Mouse (Mus musculus) T-cell, adult 66 days (primary cell): ENCODE results near the gene Lrcol1. TPM values are rescaled to one million over a fixed set of nuclear protein-coding genes. Genes with fewer than 3 reads are reported as not detected.

Experiments
- total RNA-seq, 2 experiments: library from RNA; stranded (reverse); gene quantifications; 3 replicates in 1 of 2; 4 replicates in 1 of 2; pipeline ENCODE4 v1.2.4; 2023

Lrcol1 gene
- not detected for total RNA-seq

GRCm38 (mm10) chr5:110344524-110344923 lies at the start of gene Lrcol1:
TSS of gene Lrcol1 (plus strand) at chr5:110344730.

DNA sequence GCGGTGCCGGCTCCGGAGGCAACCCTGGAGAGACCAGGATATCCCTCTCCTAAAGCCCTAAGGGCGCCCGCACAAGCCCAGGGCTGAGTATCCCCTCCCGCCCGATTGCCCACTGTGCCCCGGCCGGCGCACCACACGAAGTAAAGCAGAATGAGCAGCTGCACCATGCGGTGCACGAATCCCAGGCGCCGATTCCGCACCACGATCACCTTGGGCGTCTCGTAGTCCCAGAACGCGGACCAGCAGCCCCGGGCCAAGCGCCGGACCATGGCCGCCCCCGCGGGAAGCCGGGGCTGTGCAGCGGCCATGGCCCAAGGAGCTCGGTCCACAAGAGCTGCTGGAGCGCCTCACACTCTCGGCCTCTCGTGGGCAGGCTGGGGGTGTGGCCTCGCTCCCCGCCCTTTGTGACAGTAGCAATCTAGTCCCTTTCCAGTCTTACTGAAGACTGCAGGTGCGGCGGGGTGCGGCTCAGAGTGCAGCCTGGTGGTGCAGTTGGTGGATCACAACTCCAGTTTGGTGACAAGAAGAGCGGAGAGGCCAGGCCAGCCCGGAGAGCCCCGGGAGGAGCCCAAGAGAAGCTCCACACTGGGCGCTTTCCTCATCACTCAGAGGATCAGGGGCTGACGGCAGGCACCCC lies 1.8 kb upstream of the Lrcol1 start, which contains the start of gene P2rx2:
Gene P2rx2, minus strand, starts transcription at position 565 of the 637 bp plus-strand sequence.

Other genes with a start within 250 kb of the Lrcol1 start
- 1 to 10 TPM in 1 of 2 experiments, under 1 TPM in 1; 0.67 to 1.0 TPM for gene Plcxd1, start 244.8 kb upstream of the Lrcol1 start, total RNA-seq
- 100 to 1,000 TPM; 116 to 142 TPM for gene Gtpbp6, start 236.5 kb upstream of the Lrcol1 start, total RNA-seq
- 1 to 10 TPM; 7.4 to 9.2 TPM for gene Zfp605, start 234.6 kb upstream of the Lrcol1 start, total RNA-seq
- gene Chfr, start 208.9 kb upstream of the Lrcol1 start, total RNA-seq, result 100 to 1,000 TPM in 1 of 2 experiments, 10 to 100 TPM in 1; 91.0 to 103 TPM
- gene Golga3, start 168.0 kb upstream of the Lrcol1 start, total RNA-seq, result 10 to 100 TPM; 31.9 to 44.3 TPM
- 10 to 100 TPM; 47.5 to 57.6 TPM for gene Ankle2, start 113.7 kb upstream of the Lrcol1 start, total RNA-seq
- gene Pgam5, start 74.8 kb upstream of the Lrcol1 start, total RNA-seq, result 10 to 100 TPM; 32.4 to 43.9 TPM
- gene Pxmp2, start 58.5 kb upstream of the Lrcol1 start, total RNA-seq, result 1 to 10 TPM; 1.5 to 1.6 TPM
- 1 to 10 TPM; 7.3 to 10.0 TPM for gene Pole, start 58.4 kb upstream of the Lrcol1 start, total RNA-seq
- under 1 TPM in 1 of 2 experiments, not detected in 1; 0.65 TPM for gene P2rx2, start 1.5 kb upstream of the Lrcol1 start, total RNA-seq
- 100 to 1,000 TPM; 172 to 223 TPM for gene Fbrsl1, start 103.8 kb downstream of the Lrcol1 start, total RNA-seq
- gene Galnt9, start 199.6 kb downstream of the Lrcol1 start, total RNA-seq, result 1 to 10 TPM; 3.2 to 5.7 TPM